Mouse (Mus musculus) kidney, embryonic 14.5 days (tissue): ENCODE results near the gene Mboat1. TPM values are rescaled to one million over a fixed set of nuclear protein-coding genes. Genes with fewer than 3 reads are reported as not detected.

ENCODE experiments used
- ATAC-seq: fragments of 200-750 bp; cut with Nextera tagmentation; 2 replicates; pipeline ENCODE4 v1.8.0; 2017; ENCODE audit warnings: moderate number of reproducible peaks, mild to moderate bottlenecking, moderate TSS enrichment, moderate library complexity; ENCODE audit not compliant: low FRiP score, low TSS enrichment
- H3K27ac ChIP-seq: fragments of 300-500 bp; sonication (generic); 2 replicates; pipeline ENCODE4 v1.5.1; 2014; ENCODE audit warnings: low read depth, mild to moderate bottlenecking, low read length, moderate library complexity, mixed read lengths
- H3K27me3 ChIP-seq: fragments of 300-500 bp; sonication (generic); 2 replicates; pipeline ENCODE4 v1.6.1; 2014; ENCODE audit warnings: mild to moderate bottlenecking, low read length; ENCODE audit not compliant: control insufficient read depth, insufficient read depth
- H3K36me3 ChIP-seq: fragments of 300-500 bp; sonication (generic); 2 replicates; pipeline ENCODE4 v1.6.1; 2014; ENCODE audit warnings: low read length, mixed read lengths; ENCODE audit not compliant: control insufficient read depth, insufficient read depth
- H3K4me1 ChIP-seq: fragments of 300-500 bp; sonication (generic); 2 replicates; pipeline ENCODE4 v1.6.1; 2014; ENCODE audit warnings: low read length, mixed read lengths; ENCODE audit not compliant: control insufficient read depth, insufficient read depth
- H3K4me2 ChIP-seq: fragments of 300-500 bp; sonication (generic); replicated peaks from 2 replicates; pipeline ENCODE4 v1.6.1; 2014; ENCODE audit warnings: low read depth, mild to moderate bottlenecking, low read length
- H3K4me3 ChIP-seq: fragments of 300-500 bp; sonication (generic); 2 replicates; pipeline ENCODE4 v1.5.1; 2014; ENCODE audit warnings: mild to moderate bottlenecking, low read length
- H3K9ac ChIP-seq: fragments of 300-500 bp; sonication (generic); 2 replicates; pipeline ENCODE4 v1.6.1; 2014; ENCODE audit warnings: low read depth, mild to moderate bottlenecking, low read length, moderate library complexity
- H3K9me3 ChIP-seq: fragments of 300-500 bp; sonication (generic); 2 replicates; pipeline ENCODE4 v1.6.1; 2016; ENCODE audit warnings: low read length; ENCODE audit not compliant: control insufficient read depth
- WGBS: fragments of 180-500 bp; shearing (Covaris S2); extraction: QIAGEN DNeasy Blood & Tissue Kit; methylation state at CpG from one replicate; pipeline ENCODE4 v1.1.7; 2014; 5-methylcytosine and 5-hydroxymethylcytosine counted together
- polyA plus RNA-seq: library from polyadenylated mRNA; unstranded; fragments of >200 nt; fragmentation: Nextera tagmentation; extraction: Ambion mirVana; gene quantifications from 2 replicates; pipeline ENCODE4 v1.2.1, GENCODE M21; 2014

Gene Mboat1
- polyA plus RNA-seq, 1 experiment from 2014 or later, result 32.8 TPM

- Histone ChIP-seq H3K36me3 (no peaks in the 10 kb centered on the region), H3K4me3 (no peak overlapping the region), H3K4me2 (no peak overlapping the region), H3K9me3 (no peaks in the 10 kb centered on the region), H3K4me1 (no peaks in the 10 kb centered on the region), H3K27me3 (no peaks in the 10 kb centered on the region), H3K9ac (no peak overlapping the region), H3K27ac (no peak overlapping the region; the same call in 1 of the 2 replicates)
- ATAC-seq, result no peak
- 83% methylated on average over 4 of the region's 4 CpGs for WGBS
These were observed 32.5 kb downstream of the Mboat1 start for GRCm38 (mm10) chr13:30168803-30169202.

GRCm38 (mm10) chr13:30170061-30170460 lies 33.8 kb downstream of the Mboat1 start:
- Histone ChIP-seq H3K9me3 (no peaks in the 10 kb centered on the region), H3K4me2 (no peak overlapping the region), H3K9ac (no peak overlapping the region), H3K36me3 (no peaks in the 10 kb centered on the region), H3K27ac (no peak overlapping the region), H3K4me1 (no peaks in the 10 kb centered on the region), H3K27me3 (no peaks in the 10 kb centered on the region), H3K4me3 (no peak overlapping the region)
- ATAC-seq, result no peak
- WGBS, result 81% methylated on average over 6 of the region's 6 CpGs

- Histone ChIP-seq H3K4me2 (no peak overlapping the region), H3K27ac (no peak overlapping the region), H3K4me3 (no peak overlapping the region), H3K9me3 (no peaks in the 10 kb centered on the region), H3K9ac (no peak overlapping the region), H3K36me3 (no peaks in the 10 kb centered on the region), H3K4me1 (no peaks in the 10 kb centered on the region), H3K27me3 (no peaks in the 10 kb centered on the region)
- WGBS, result 72% methylated on average over 4 of the region's 4 CpGs
- ATAC-seq, result no peak
These were observed 38.3 kb downstream of the Mboat1 start for GRCm38 (mm10) chr13:30174586-30174985.

- no peak overlapping the region for H3K27ac ChIP-seq
- no peaks in the 10 kb centered on the region for H3K27me3 ChIP-seq
- H3K36me3 ChIP-seq, result no peaks in the 10 kb centered on the region
- H3K4me3 ChIP-seq, result no peak overlapping the region
- no peak for ATAC-seq
- H3K9ac ChIP-seq, result no peak overlapping the region
- 85% methylated on average over 6 of the region's 6 CpGs for WGBS
- no peak overlapping the region for H3K4me2 ChIP-seq
- no peaks in the 10 kb centered on the region for H3K4me1 ChIP-seq
- H3K9me3 ChIP-seq, result no peaks in the 10 kb centered on the region
These were observed 41.1 kb downstream of the Mboat1 start for GRCm38 (mm10) chr13:30177356-30177755.

GRCm38 (mm10) chr13:30185549-30185948 lies 49.3 kb downstream of the Mboat1 start:
- Histone ChIP-seq H3K4me1 (peaks cover 8% of the 10 kb centered on the region), H3K9ac (no peak overlapping the region), H3K4me3 (no peak overlapping the region), H3K27ac (no peak overlapping the region), H3K4me2 (no peak overlapping the region), H3K9me3 (no peaks in the 10 kb centered on the region), H3K27me3 (no peaks in the 10 kb centered on the region), H3K36me3 (no peaks in the 10 kb centered on the region)
- no peak for ATAC-seq
- 51% methylated on average over 6 of the region's 6 CpGs for WGBS

- Histone ChIP-seq H3K4me1 (peaks cover 8% of the 10 kb centered on the region), H3K4me2 (no peak overlapping the region), H3K36me3 (no peaks in the 10 kb centered on the region), H3K27me3 (no peaks in the 10 kb centered on the region), H3K9me3 (no peaks in the 10 kb centered on the region), H3K4me3 (no peak overlapping the region), H3K27ac (no peak overlapping the region), H3K9ac (no peak overlapping the region)
- 43% methylated on average over 6 of the region's 6 CpGs for WGBS
- no peak for ATAC-seq
These were observed 49.7 kb downstream of the Mboat1 start for GRCm38 (mm10) chr13:30185959-30186358.

- 69% methylated on average over 8 of the region's 8 CpGs for WGBS
- H3K27me3 ChIP-seq, result no peaks in the 10 kb centered on the region
- no peak overlapping the region for H3K9ac ChIP-seq
- ATAC-seq, result peak; percentile 24
- H3K36me3 ChIP-seq, result no peaks in the 10 kb centered on the region
- H3K27ac ChIP-seq, result no peak overlapping the region
- no peaks in the 10 kb centered on the region for H3K9me3 ChIP-seq
- no peak overlapping the region for H3K4me3 ChIP-seq
- H3K4me2 ChIP-seq, result no peak overlapping the region
- peaks cover 8% of the 10 kb centered on the region for H3K4me1 ChIP-seq
These were observed 50.2 kb downstream of the Mboat1 start for GRCm38 (mm10) chr13:30186456-30186855.

- no peaks in the 10 kb centered on the region for H3K27me3 ChIP-seq
- H3K9me3 ChIP-seq, result no peaks in the 10 kb centered on the region
- 0 out of 2 replicates have a peak, but pooled peaks have one; percentile 35 for ATAC-seq
- WGBS, result 69% methylated on average over 3 of the region's 3 CpGs
- no peak overlapping the region for H3K4me2 ChIP-seq
- H3K4me3 ChIP-seq, result no peak overlapping the region
- H3K27ac ChIP-seq, result 0 out of 2 replicates have a peak overlapping the region, but pooled peaks have one; percentile 2
- H3K36me3 ChIP-seq, result no peaks in the 10 kb centered on the region
- H3K4me1 ChIP-seq, result 0 out of 2 replicates have a peak, but pooled peaks cover 2% of the 10 kb centered on the region
- H3K9ac ChIP-seq, result no peak overlapping the region
These were observed 55.9 kb downstream of the Mboat1 start for GRCm38 (mm10) chr13:30192031-30192716.

- 64% methylated on average over 4 of the region's 4 CpGs for WGBS
- Histone ChIP-seq H3K4me2 (no peak overlapping the region), H3K27ac (no peak overlapping the region), H3K9me3 (no peaks in the 10 kb centered on the region), H3K9ac (no peak overlapping the region), H3K4me3 (no peak overlapping the region), H3K36me3 (no peaks in the 10 kb centered on the region), H3K4me1 (0 out of 2 replicates have a peak, but pooled peaks cover 2% of the 10 kb centered on the region), H3K27me3 (no peaks in the 10 kb centered on the region)
- ATAC-seq, result no peak
These were observed 57.1 kb downstream of the Mboat1 start for GRCm38 (mm10) chr13:30193363-30193762.
